Mouse (Mus musculus) heart, embryonic 12.5 days (tissue): Measurements from ENCODE around the gene Uhrf1bp1. TPM values are rescaled to one million over a fixed set of nuclear protein-coding genes. Genes with fewer than 3 reads are reported as not detected.

Experiments used
- ATAC-seq: fragments of 200-750 bp; cut with Nextera tagmentation; 2 replicates; pipeline ENCODE4 v1.8.0; 2017; ENCODE audit warnings: moderate TSS enrichment, moderate library complexity; ENCODE audit not compliant: insufficient number of reproducible peaks, low FRiP score
- H3K27ac ChIP-seq: fragments of 300-500 bp; sonication (generic); 2 replicates; pipeline ENCODE4 v1.5.1; 2016; ENCODE audit warnings: mild to moderate bottlenecking, moderate library complexity; ENCODE audit not compliant: poor library complexity, severe bottlenecking
- H3K27me3 ChIP-seq: fragments of 300-500 bp; sonication (generic); replicated peaks from 2 replicates; pipeline ENCODE4 v1.6.1; 2016; ENCODE audit warnings: mild to moderate bottlenecking, moderate library complexity
- H3K36me3 ChIP-seq: fragments of 300-500 bp; sonication (generic); 2 replicates; pipeline ENCODE4 v1.6.1; 2016; ENCODE audit warnings: mild to moderate bottlenecking, moderate library complexity
- H3K4me1 ChIP-seq: fragments of 300-500 bp; sonication (generic); replicated peaks from 2 replicates; pipeline ENCODE4 v1.6.1; 2016; ENCODE audit warnings: mild to moderate bottlenecking
- H3K4me2 ChIP-seq: fragments of 300-500 bp; sonication (generic); 2 replicates; pipeline ENCODE4 v1.6.1; 2016; ENCODE audit warnings: mild to moderate bottlenecking, moderate library complexity
- H3K4me3 ChIP-seq: fragments of 300-500 bp; sonication (generic); 2 replicates; pipeline ENCODE4 v1.5.1; 2016; ENCODE audit warnings: mild to moderate bottlenecking
- H3K9ac ChIP-seq: fragments of 300-500 bp; sonication (generic); 2 replicates; pipeline ENCODE4 v1.6.1; 2016; ENCODE audit warnings: mild to moderate bottlenecking, moderate library complexity
- H3K9me3 ChIP-seq: fragments of 300-500 bp; sonication (generic); replicated peaks from 2 replicates; pipeline ENCODE4 v1.6.1; 2016; ENCODE audit warnings: mild to moderate bottlenecking, moderate library complexity
- WGBS: fragments of 180-500 bp; shearing (Covaris S2); methylation state at CpG from one replicate; pipeline ENCODE4 v1.1.7; 2016; 5-methylcytosine and 5-hydroxymethylcytosine counted together
- polyA plus RNA-seq: library from polyadenylated mRNA; unstranded; fragments of >200 nt; fragmentation: Nextera tagmentation; extraction: Ambion mirVana; gene quantifications from 2 replicates; pipeline ENCODE4 v1.2.1, GENCODE M21; 2016

Uhrf1bp1 gene
- polyA plus RNA-seq: 6.4 and 7.2 TPM in 2 replicates

DNA sequence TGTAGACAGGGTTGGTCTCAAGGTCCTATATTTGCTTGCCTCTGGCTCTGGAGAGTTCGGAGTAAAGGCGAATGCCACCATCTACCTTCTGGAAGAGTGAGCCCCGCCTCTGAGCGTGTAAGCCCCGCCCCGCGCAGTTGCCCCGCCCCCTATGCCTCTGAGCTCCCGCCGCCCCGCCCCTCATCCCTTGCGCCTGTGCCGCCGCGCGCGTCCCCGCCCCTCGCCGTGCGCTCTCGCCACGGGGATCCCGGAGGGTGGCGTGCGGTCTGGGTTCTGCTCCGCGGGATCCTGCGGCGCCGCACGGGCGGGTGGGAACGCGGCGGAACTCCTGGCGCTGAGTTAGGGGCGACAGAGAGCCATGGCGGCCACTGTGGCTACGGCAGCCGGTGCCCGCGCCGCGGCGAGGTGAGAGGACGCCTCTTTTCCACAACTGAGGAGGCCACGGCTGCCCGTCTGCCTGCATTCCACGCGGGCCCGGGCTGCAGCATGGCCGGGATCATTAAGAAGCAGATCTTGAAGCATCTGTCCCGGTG lies at the start of gene Uhrf1bp1:
TSS of gene Uhrf1bp1 (plus strand) at position 177 of the 533 bp plus-strand sequence.
- Histone ChIP-seq H3K4me2 (peak within 1 kb of the TSS; percentile 88), H3K4me1 (peaks cover 38% of the 10 kb centered on the region), H3K9ac (peak within 1 kb of the TSS; percentile 87), H3K36me3 (peaks cover 29% of the 10 kb centered on the region), H3K27ac (peak within 1 kb of the TSS; percentile 68), H3K27me3 (no peaks in the 10 kb centered on the region), H3K9me3 (no peaks in the 10 kb centered on the region), H3K4me3 (peak within 1 kb of the TSS; percentile 71)
- peak; percentile 89 for ATAC-seq
- WGBS: under 1% methylated on average over 54 of the region's 54 CpGs

DNA sequence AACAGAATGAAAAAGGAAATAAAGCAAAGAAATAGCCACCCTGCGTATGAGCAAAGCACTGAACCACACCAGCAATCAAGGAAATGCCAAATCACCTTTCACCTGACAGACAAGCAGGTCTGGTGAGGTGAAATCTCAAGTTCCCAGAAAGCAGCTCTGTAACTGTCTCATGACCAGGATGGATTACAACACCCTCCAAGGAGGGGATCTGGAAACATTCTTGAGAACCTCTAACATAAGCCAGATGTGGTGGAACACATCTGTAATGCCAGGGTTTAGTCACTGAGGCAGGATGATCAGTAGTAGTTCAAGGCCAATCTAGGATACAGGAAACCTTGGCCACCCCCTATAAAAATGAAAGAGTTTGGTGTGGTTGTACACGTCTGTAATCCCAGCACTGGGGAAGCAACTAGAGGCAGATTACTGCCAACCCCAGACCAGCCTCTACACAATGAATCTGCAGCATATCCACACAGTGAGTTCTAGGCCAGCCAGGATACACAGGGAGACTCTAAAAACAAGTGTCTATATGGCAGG lies 48.6 kb upstream of the Uhrf1bp1 start:
- no peaks in the 10 kb centered on the region for H3K36me3 ChIP-seq
- H3K27ac ChIP-seq: no peak overlapping the region
- no peak for ATAC-seq

DNA sequence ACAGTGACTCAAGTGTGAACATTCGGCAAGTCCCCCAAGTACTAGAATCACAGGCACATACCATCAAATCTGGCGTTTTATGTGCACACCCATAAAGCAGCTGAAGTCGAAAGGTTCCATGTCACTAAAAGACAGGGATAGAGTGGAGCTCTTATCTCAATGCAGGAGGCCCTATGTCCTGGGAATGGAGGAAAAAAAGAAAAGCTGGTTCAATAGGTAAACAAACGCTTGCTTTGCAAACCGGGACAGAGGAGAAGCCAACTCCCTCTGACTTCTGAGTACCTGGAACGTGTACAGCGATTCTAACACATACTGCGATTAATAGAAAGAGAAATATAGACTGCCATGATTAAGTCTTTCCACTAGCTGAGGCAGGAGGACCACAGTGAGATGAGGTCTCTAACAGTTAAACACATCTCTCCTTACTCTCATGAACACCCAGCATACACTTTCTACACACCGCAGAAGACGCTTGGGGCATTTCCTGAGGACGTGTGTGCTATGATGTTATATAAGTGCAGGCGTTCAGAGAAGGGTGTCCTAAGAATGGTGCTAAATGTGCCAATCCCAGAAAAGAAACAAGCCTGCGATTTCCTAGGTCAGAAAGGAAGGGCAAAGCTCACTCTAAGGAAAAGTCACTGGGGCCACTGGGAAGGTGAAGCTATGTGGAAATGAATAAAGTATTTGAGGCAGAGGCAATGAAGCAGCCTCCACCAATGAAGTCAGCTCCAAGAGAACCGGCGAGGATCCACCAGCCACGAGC lies 45.5 kb upstream of the Uhrf1bp1 start:
- Histone ChIP-seq H3K4me3 (no peak overlapping the region), H3K9ac (no peak overlapping the region), H3K9me3 (no peaks in the 10 kb centered on the region), H3K27me3 (no peaks in the 10 kb centered on the region), H3K4me1 (peaks cover 53% of the 10 kb centered on the region), H3K4me2 (no peak overlapping the region), H3K36me3 (no peaks in the 10 kb centered on the region), H3K27ac (0 out of 2 replicates have a peak overlapping the region, but pooled peaks have one; percentile 14)
- WGBS: 75% methylated on average over 16 of the region's 16 CpGs
- ATAC-seq: no peak

More for the DNA sequence above, 48.6 kb upstream of the Uhrf1bp1 start:
- H3K4me1 ChIP-seq: peaks cover 66% of the 10 kb centered on the region
- WGBS: 66% methylated on average over 2 of the region's 2 CpGs
- H3K4me3 ChIP-seq: no peak overlapping the region
- H3K27me3 ChIP-seq: no peaks in the 10 kb centered on the region
- H3K9me3 ChIP-seq: no peaks in the 10 kb centered on the region
- H3K4me2 ChIP-seq: no peak overlapping the region
- H3K9ac ChIP-seq: no peak overlapping the region

DNA sequence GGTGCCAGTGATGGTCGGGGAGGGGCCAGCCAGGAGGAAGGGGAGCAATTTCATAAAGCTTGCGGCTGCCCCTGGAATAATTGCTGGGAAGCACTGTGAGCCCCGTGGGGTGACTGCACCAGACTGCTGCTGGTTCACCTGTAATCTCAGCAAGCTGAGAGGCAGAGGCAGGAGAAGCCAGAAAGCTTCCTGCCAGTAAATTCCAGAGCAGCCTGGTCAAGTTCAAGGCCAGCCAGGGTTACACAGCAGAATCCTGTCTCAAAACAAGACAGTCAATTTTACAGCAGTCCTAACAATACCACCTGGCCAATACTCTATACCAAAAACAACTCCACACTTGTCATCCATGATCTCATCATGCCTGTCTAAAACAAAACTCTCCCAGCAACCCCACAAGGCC lies 44.3 kb upstream of the Uhrf1bp1 start:
- WGBS: 64% methylated on average over 3 of the region's 3 CpGs
- no peak overlapping the region for H3K4me2 ChIP-seq
- no peaks in the 10 kb centered on the region for H3K36me3 ChIP-seq
- H3K27ac ChIP-seq: peak overlapping the region; percentile 14
- peaks cover 42% of the 10 kb centered on the region for H3K4me1 ChIP-seq
- no peak overlapping the region for H3K4me3 ChIP-seq
- H3K27me3 ChIP-seq: no peaks in the 10 kb centered on the region
- ATAC-seq: no peak
- no peak overlapping the region for H3K9ac ChIP-seq
- H3K9me3 ChIP-seq: no peaks in the 10 kb centered on the region

DNA sequence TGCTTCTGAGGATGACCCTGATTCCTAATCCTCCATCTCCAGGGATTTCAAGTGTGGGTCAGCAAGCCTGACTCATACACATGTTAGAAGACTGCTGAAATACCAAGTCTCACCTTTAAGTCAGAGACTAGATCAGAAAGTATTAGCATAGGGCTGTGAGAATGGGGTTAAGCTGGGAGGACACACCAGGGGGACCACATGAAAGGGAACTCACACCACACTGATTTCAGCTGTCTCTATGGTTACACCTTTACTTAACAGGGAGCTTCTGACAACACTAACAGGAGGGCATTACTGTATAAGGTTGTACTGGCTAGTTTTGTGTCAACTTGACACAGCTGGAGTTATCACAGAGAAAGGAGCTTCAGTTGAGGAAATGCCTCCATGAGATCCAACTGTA lies 41.6 kb upstream of the Uhrf1bp1 start:
- Histone ChIP-seq H3K27me3 (no peaks in the 10 kb centered on the region), H3K9me3 (no peaks in the 10 kb centered on the region), H3K4me2 (no peak overlapping the region), H3K9ac (no peak overlapping the region), H3K27ac (no peak overlapping the region), H3K36me3 (no peaks in the 10 kb centered on the region), H3K4me1 (peaks cover 46% of the 10 kb centered on the region), H3K4me3 (no peak overlapping the region)
- ATAC-seq: no peak

DNA sequence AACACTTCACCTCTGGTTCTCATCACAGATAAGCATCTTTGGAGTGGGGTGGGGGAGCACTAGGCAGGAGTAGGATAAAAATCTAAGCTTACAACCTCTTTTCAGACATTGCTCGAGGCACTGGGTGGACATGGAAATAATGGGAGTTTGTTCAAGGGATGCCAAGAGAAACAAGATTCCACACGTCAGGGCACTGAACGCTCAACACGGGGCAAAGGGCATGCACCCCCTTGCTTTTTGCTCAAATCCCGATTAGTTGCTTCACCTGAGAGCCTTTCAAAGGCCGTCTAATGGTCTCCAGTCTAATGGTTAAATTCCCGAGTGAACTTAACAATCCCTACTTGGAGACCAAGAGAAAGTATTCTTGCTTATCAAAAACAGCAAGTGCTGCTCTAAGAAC lies 37.2 kb upstream of the Uhrf1bp1 start:
- Histone ChIP-seq H3K27ac (peak overlapping the region; percentile 85), H3K9me3 (no peaks in the 10 kb centered on the region), H3K4me1 (peaks cover 31% of the 10 kb centered on the region), H3K27me3 (no peaks in the 10 kb centered on the region), H3K4me2 (peak overlapping the region; percentile 97), H3K4me3 (peak overlapping the region; percentile 84), H3K36me3 (no peaks in the 10 kb centered on the region), H3K9ac (peak overlapping the region; percentile 94)
- WGBS: 18% methylated on average over 7 of the region's 7 CpGs
- ATAC-seq: no peak

DNA sequence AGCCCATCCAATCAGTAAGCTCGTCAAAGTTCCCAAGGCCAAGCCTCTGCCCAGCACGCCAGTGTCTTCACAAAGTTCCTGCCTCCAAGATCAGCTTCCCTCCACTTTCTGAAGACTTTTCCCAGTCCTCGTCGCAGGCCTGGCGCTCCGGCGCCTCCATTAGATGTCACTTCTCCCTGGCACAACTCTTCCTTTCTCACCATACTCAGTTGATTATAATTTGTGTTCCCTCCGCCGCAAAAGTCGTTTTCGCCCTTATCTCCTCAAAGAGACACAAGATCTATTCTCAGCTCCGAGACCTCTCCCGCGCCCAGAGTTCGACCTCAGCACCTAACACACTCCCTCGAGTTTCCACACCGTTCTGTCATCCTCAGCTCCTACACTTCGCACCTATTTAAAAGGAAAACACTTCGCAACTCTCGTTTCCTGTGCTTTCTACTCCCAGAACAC lies 36.7 kb upstream of the Uhrf1bp1 start:
- Histone ChIP-seq H3K27ac (peak overlapping the region; percentile 85), H3K9ac (peak overlapping the region; percentile 94), H3K4me1 (peaks cover 31% of the 10 kb centered on the region), H3K9me3 (no peaks in the 10 kb centered on the region), H3K4me2 (peak overlapping the region; percentile 97), H3K36me3 (no peaks in the 10 kb centered on the region), H3K27me3 (no peaks in the 10 kb centered on the region), H3K4me3 (peak overlapping the region; percentile 84)
- no peak for ATAC-seq
- WGBS: under 1% methylated on average over 20 of the region's 20 CpGs

DNA sequence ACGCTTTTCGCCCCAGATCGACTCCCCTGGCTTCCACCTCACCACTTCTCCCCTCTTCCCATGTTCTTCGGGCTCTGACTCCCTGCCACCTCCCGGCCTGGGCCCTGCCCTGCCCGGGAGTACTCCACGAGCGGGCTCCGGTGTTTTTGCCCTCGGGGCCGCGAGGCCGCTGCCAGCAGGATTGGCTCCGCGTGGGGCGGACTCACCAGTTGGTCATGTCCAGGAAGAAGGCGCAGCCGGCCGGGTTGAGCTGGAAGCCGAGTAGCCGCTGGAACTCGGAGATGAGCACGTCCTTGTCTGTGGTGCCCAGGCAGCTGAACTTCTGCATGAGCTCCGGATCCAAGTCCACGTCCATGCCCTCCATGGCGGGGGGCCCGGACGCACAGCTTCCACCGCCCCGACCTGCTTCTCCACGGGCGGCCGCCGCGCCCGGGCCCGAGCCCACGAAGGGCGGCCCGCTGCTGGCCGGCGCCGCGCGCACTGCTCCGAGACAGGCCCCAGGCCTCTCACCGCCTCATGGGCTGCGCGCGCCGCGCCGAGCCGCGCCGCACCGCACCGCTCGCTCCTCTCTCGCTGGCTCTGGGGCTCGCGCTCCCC lies 36.2 kb upstream of the Uhrf1bp1 start:
- under 1% methylated on average over 58 of the region's 62 CpGs for WGBS
- peak; percentile 83 for ATAC-seq
- H3K36me3 ChIP-seq: no peaks in the 10 kb centered on the region
- H3K4me3 ChIP-seq: peak overlapping the region; percentile 84
- H3K4me1 ChIP-seq: peaks cover 31% of the 10 kb centered on the region
- H3K9ac ChIP-seq: peak overlapping the region; percentile 94
- H3K27ac ChIP-seq: peak overlapping the region; percentile 85
- H3K27me3 ChIP-seq: no peaks in the 10 kb centered on the region
- peak overlapping the region; percentile 97 for H3K4me2 ChIP-seq
- no peaks in the 10 kb centered on the region for H3K9me3 ChIP-seq

DNA sequence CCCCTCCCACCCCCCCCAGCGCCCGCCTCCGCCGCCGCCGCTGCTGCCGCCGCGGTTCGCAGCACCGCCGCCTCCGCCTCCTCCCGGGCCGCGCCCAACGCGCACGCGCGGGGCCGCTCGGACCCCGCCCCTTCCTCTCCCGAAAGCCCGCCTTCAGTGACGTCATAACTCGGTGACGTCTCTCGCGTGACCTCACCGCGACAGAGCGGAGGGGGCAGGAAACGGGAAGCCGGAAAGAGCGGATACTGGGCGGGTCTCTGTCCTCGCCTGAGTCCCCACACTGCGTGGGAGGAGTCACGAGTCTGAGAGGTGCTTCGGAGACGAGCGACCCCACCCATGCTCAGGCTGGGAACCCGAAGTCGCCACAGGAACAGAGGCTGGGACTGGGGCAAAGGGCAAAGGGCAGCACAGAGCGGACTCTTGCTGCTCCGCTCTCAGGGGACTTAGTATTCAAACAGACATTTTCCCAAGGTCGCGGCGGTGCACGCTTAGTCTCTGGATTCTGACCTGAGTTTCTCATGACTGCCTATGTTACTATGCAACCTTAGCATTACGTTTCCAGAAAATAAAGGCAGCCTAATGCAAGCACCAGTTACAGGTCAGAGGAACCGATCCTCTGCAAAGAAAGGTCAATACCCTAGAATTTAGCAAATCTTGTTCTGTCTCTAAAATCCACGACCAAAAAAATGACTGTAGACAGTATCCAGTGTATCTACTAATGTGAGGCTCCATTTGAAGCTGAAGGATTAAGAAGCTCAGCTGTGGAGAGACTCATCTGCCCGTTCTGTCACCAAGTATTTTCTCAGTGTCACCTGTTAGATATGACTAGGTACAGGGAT lies 35.5 kb upstream of the Uhrf1bp1 start, which contains the start of gene D17Wsu92e:
TSS of gene D17Wsu92e (minus strand) at position 81 of the 839 bp plus-strand sequence.
- H3K27ac ChIP-seq: peak within 1 kb of the TSS; percentile 85
- H3K4me3 ChIP-seq: peak within 1 kb of the TSS; percentile 84
- no peaks in the 10 kb centered on the region for H3K27me3 ChIP-seq
- no peaks in the 10 kb centered on the region for H3K36me3 ChIP-seq
- peak; percentile 96 for ATAC-seq
- no peaks in the 10 kb centered on the region for H3K9me3 ChIP-seq
- 2% methylated on average over 42 of the region's 56 CpGs for WGBS
- peak within 1 kb of the TSS; percentile 97 for H3K4me2 ChIP-seq
- peak within 1 kb of the TSS; percentile 94 for H3K9ac ChIP-seq
- peaks cover 28% of the 10 kb centered on the region for H3K4me1 ChIP-seq

DNA sequence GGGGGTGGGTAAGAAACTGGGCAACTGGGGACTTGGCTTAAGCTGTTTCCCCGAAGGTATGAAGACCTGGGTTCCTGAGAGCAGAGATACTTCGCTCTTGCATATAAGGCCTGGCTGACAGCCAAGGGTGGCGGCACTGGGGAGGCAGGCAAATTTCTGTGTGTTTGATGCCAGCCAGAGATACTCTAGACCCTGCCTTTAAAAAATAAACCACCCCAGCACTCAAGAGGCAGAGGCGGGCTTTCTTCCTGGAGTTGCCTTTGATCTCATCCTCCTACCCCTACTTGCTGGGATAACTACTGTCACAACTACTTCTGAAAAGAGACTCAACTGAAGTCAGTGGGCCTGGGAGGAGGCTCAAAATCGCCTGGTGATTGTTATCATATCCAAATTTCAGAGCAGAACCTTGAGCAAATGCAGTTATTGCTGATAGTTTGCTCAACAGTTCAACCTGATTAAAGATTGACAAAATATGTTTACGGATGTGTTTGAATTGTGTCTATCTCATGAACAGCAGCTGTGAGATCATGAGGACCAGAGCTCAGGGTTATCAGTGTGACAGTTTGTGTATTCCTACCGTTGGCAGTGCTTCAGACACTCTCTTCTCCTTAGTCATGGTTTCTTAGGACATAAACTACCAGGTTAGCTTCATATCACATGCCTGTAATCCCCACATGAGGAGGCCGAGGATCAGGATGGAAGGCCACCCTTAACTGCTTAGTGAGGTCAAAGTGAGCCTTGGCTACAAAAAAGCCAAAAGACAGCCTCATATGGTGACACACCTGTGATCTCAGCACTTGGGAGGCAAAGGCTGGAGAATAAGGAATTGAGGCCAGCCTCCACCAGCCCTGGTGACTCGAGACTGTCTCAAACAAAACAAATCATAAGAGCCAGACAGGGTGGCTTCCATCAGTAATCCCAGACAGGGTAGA lies 34.6 kb upstream of the Uhrf1bp1 start:
- H3K36me3 ChIP-seq: no peaks in the 10 kb centered on the region
- no peaks in the 10 kb centered on the region for H3K9me3 ChIP-seq
- peak overlapping the region; percentile 80 for H3K27ac ChIP-seq
- H3K4me1 ChIP-seq: peaks cover 37% of the 10 kb centered on the region
- WGBS: 54% methylated on average over 9 of the region's 9 CpGs
- H3K9ac ChIP-seq: peak overlapping the region; percentile 75; the same call in 1 of the 2 replicates
- H3K27me3 ChIP-seq: no peaks in the 10 kb centered on the region
- no peak for ATAC-seq
- H3K4me2 ChIP-seq: peak overlapping the region; percentile 97
- peak overlapping the region; percentile 84 for H3K4me3 ChIP-seq
